Mouse (Mus musculus): ENCODE measurements around the gene Zfp9. TPM values are rescaled to one million over a fixed set of nuclear protein-coding genes. Genes with fewer than 3 reads are reported as not detected.

Zfp9 gene
- under 1 TPM in 1 of 3 experiments, not detected in 2; 0.20 TPM for polyA plus RNA-seq (2017; shearing (Covaris generic))

DNA sequence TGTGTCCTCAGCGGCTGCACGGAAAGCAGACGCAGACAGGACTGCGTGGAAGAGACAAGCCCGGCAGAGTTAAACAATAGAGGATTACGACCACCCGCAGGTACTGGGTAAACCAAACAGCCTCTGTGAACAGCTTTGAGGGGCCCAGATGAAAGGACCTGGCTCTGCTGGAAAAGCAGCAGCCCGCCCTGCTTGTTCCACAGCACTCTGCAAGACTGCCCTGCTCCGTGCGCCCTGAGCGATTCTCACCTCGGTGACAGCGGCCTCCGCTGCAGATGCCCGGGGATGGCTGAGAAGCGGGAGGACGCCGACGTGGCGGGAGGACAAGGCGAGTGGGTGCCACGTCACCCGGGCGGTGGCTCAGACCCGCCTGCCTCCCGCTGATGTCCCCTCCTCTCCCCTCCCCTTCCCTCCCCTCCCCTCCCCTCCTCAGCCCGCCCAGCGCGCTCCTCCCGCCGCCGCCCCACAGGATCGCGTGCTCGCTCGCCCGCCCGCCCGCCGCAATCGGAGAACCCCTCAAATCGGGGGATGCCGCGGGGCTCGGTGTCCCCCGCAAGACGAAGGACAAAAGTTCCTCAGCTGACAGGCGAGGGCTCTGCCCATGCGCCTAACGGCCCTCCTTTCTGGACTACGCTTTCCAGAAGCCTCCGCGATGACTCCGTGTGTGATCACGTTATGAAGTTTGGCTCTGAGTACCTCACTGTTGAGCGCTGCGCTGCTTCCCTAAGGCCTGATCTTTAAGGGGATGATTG is at the start of gene Zfp9:
Gene Zfp9, minus strand, starts transcription at position 364 of the 752 bp plus-strand sequence.
- no peak for ATAC-seq

DNA sequence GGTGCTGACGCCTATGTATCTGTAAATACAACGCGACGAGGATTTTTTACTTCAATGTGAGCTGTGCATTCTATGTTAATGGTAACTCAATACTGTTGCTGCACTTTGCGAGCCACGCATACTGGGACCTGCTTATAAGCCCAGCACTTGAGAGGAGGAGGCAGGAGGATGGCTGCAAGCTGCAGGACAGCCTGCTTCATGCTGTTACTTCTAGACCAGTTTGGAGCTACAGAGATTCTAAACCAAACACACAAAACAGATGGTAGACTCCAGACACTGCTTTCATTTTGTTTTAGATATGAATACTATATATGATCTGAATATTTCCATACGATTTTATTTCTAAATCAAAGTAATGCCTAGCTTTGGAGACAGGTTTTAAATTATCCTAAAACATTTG is 41.5 kb upstream of the Zfp9 start:
- ATAC-seq, result no peak

DNA sequence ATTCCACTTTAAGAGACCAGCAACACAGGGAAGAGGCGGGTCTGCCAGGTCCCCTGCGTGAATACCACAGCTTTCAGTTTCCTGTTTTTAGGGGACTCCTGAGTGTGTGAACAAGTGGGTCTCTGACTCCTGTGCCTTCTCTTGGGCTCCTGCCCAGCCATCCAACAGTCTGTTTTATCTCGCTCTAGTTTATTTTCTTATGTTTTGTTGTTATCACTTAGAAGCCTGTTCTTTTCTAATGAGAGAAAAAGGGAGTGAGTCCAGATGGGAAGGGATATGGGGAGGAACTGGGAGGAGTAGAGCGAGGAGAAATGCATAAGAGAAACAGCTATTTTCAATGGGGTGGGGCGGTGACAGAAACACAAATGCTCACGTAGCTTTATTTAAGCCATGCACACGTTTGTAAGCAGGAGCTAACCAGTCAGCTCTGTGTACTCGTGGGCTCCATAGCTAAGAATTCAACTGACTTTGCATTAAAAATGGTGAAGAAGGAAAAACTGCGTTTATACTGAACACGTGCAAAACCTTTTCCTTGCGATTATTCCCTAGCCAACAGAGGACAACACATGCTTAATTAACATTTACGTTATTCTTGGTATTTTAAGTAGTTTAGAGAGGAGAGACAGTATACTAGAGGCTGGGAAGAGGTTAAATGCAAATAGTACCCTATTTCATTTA is 34.4 kb upstream of the Zfp9 start:
- no peak for ATAC-seq

DNA sequence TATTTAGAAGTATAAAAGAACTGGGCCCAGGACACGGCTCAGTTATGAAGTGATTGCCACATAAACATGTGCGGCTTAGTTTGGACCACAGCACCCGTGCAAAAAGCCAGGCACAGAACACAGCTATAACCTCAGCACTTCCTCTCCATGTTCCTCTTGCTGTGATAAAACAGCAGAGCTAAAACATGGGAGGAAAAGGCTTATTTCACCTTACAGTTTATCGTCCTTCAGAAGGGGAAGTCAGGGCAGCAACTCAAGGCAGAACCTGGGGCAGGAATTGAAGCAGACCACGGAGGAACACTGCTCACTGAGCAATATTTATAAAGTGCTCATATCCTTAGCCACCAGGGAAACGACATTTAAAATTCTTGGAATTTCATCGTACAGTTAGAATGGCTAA is 19.9 kb upstream of the Zfp9 start:
- ATAC-seq, result no peak

DNA sequence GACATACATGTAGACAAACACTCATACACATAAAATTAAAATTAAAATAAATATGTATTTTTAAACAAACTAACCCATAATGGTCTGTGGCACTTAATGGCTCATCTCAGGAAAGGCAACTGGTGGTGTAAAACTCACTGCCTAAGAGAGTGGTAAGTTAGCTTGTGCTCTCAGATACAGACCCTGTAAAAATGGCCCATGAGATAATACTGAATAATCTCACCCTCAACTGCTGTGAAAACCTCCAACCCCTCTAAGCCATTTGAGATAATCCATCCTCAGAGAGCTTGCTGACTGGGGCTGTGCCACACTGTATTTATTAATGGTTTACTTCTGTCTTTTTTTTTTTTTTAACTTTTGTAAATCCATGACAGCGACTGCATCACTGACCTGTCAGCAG is 3.0 kb upstream of the Zfp9 start:
- no peak for ATAC-seq

DNA sequence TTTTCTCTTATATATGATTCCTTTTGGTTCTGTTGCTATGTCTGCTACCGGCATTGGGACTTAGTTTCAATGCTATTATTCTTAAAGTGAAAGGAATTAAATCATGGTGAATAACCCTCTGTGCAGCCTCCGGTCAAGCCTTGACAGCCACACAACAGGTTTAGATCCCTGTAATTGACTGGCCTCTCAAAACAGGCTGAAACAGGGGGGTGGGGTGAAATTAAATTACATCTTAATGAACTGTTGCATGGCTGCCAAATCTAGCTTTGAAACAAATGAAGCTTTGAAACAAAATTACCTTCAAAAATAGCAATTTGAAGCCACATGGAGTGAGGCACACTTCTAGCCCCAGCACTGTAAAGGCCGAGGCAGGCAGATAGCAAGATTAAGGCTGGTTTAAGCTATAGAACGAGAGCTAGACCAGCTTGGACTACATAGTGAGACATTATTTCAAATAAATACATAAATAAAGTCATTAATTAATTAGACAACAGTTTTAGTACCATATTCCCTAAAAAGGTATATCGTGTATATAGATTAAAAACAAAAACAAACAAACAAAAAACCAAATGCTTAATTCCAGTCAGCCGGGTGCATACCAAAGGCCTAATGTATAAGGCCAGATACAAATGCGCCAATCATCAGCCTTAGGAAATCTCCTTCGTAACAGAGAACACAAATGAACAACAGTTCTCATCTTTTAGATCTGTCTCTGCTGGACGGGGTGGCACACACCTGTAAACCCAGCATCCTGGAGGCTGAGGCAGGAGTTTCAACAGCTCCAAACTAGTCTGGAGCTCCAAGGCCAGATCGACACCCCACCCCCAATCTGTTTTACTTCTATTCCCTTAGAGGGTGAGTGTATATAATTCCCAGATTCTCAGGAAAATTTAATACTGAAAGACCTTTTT is 990 bp downstream of the Zfp9 start:
- no peak for ATAC-seq

DNA sequence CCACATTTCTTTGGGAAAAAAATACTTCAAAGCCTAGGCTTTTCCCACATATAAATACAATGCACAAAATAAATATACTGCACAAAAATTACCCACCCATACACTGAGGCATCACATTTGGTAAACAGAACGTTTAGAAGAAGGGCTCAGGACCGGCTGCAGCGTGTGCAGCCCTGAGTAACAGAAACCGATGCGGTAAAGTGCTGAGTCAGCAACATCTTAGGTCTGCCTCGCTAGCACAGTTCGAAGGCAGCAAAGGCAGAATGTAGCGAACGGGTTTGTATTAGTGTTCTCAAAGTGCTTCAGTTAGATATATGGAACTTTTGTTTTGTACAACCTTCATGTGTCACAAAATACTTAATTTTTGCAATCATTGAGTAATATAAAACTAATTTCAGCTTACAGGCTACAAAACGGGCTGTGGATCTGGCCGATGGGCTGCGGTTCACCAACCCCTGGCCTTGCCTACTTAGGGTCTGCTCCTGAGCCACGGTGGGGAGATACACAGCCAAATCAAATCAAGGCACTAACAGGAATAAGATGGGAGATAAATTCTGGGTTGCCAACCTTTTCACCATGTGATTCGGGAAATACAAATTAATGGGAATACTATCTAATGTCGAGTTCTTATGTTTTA is 16.9 kb downstream of the Zfp9 start:
- ATAC-seq, result no peak

DNA sequence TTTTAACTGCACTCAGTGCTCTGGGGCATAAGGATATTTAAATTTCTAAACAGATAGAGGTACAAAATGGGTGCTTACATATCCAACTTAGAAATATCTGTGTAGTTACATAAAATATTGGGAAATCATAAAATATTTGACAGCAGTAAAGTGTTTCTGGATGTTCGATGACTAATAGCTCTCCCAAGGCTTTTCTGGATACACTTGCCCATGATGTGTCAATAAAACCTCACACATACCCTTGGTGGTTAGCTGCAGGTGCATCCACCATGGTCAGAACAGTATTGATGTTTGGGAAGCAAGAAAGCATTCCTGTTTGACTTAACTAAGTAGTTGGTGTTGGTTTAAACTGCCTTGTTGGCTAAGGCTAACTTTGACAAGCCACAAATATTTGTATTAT is 21.4 kb downstream of the Zfp9 start:
- ATAC-seq, result no peak

DNA sequence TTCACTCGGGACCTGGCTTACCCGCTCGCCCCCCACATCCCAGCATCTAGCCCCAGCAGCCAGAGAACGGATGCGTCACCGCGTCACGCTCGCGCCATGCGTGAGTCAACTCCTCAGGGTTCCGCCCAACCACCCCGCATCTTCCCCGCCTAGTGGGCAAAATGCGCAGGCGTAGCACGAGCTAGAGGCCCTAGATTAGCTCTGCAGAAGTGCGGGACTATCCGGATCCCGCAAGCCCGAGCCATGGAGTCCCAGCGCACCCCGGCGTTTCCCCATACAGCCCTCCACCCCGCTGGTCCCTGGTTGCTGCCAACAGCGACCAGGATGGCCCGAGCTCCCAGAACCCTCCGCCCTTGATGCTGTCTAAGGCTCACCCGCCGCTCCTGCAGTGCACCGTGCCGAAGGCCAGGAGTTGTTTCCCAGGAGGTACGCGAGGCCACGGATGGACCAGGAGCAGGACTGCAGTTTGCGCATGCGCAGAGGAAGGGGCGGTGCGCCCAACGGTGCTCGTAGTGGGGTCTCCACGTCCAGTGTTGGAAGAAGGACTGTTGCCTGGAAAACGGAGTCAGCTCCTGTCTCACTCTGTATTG is 24.0 kb downstream of the Zfp9 start, which contains the start of gene Zfp248:
Gene Zfp248, minus strand, starts transcription at position 487 of the 590 bp plus-strand sequence.
- peak; percentile 96 for ATAC-seq

DNA sequence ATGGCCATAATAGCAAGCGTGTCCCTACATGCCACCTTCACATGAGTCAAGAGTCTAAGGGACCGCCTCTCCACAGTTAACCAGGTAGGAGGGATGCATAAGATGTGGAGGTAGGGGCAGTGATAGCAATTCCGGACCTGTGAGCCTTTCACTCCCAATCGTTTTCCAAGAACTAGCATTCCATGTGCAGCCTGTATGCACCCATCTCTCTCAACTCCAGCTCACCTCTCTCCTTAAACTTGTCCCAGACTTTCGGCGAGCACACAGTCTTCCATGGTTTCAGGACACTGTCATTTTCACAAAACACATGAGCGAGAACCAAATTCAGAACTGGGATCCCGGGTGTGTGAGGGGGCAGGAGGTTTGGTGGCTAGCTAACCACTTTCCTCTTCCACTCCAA is 24.7 kb downstream of the Zfp9 start:
- no peak for ATAC-seq

DNA sequence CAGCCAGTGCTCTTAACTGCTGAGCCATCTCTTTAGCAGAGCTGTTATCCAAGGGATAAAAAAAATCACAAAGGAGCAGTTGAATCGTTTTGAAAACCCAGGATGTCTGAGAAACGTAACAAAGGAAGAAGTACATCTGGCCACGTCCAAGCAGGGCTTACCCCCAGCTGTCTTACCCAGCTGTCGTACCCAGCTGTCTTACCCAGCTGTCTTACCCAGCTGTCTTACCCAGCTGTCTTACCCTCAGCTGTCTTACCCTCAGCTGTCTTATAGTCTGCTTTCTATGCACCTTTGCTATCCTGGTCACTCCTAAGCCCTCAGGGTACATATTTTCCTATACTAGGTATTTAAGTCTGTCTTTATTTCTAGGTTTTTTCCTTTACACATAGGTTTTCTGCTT is 47.6 kb downstream of the Zfp9 start:
- ATAC-seq, result no peak

DNA sequence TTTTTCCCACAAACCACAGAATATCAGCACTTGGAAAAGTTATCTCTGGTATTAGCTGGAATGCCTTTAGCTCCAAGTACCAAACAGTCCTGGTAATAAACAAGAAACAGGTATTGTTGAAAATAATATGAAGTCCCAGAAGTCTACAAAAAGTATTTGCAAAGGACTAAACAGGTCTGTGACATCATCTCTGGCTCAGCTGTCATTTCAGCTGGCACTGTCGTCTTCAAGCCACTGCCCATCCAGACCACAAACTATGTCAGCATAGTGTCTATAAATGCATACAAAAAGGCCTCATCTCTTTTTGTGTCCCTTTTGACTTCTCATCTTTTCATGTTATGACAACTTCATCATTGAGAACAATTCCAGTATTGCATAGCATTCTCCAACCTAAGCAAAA is 52.5 kb downstream of the Zfp9 start:
- ATAC-seq, result no peak

DNA sequence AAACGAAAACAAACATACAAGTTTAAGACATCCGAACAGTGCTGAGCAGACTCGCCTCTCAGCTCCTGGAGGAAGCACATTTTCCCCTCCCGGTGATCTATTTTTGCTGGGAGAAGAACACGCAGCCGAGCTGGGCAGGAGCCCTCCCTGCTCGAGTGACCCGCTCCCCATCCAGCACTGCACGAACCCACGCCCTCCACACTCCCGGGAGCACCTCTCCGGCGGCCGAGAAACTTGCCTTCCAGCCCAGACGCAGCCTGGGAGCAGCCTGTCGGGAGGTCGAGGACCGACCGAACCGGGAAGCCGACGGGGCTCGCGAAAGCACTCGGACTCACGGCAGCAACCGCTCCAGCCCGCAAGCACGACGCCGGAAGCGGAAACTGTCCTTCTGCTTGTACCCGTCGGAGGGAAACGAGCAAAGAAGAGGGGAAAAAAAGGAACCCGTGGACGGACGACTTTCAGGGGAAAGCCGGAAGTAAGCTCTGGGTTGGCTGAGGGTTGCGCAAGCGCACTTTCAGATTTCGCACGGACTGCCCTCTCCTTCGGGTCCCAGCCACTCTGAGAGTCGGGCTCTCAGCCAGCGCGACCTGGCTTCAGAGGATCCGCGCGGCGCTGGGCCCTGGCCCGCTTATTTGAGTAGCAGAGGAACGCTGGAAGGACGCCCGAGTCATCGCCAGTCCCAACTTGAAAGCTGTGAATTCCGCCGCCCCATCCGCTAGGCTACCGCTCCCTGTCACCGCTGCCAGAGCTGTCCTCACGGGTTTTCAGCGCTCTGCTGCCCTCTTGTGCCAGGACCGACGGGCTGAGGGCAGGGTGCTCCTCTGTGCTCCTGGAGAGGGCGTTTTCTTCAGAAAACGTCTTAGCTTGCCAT is 59.8 kb downstream of the Zfp9 start, which contains the start of gene Bms1:
Gene Bms1, minus strand, starts transcription at position 425 of the 871 bp plus-strand sequence.
- ATAC-seq, result peak; percentile 92

Other genes with a start within 250 kb of the Zfp9 start
- gene Bms1, start 59.8 kb downstream of the Zfp9 start, polyA plus RNA-seq (2017; shearing (Covaris generic)), result 10 to 100 TPM; 26.1 to 29.9 (median 26.6) TPM
- 1 to 10 TPM; 7.0 to 7.7 (median 7.3) TPM for gene Zfp248, start 23.8 kb downstream of the Zfp9 start, polyA plus RNA-seq (2017; shearing (Covaris generic))
- 1 to 10 TPM; 5.5 to 9.4 (median 6.3) TPM for gene Ankrd26, start 82.9 kb upstream of the Zfp9 start, polyA plus RNA-seq (2017; shearing (Covaris generic))

Data from inflammation-experienced regulatory T-cells, adult 6 months (primary cell).